Mouse (Mus musculus): ENCODE results near the gene Rap1gap.

Gene Rap1gap

GRCm38 (mm10) chr4:137687234-137687825 is 22.8 kb downstream of the Rap1gap start:
- DNase-seq (ENCODE audit: extremely low spot score, low spot score) = no peak

- DNase-seq (ENCODE audit: extremely low spot score, low spot score) = no peak
Measured at GRCm38 (mm10) chr4:137692107-137692902, 27.8 kb downstream of the Rap1gap start.

- DNase-seq (ENCODE audit: extremely low spot score, low spot score) = no peak
Measured at GRCm38 (mm10) chr4:137695300-137695699, 30.8 kb downstream of the Rap1gap start.

GRCm38 (mm10) chr4:137695900-137696299 is 31.4 kb downstream of the Rap1gap start:
- DNase-seq (ENCODE audit: extremely low spot score, low spot score) = no peak

DNA sequence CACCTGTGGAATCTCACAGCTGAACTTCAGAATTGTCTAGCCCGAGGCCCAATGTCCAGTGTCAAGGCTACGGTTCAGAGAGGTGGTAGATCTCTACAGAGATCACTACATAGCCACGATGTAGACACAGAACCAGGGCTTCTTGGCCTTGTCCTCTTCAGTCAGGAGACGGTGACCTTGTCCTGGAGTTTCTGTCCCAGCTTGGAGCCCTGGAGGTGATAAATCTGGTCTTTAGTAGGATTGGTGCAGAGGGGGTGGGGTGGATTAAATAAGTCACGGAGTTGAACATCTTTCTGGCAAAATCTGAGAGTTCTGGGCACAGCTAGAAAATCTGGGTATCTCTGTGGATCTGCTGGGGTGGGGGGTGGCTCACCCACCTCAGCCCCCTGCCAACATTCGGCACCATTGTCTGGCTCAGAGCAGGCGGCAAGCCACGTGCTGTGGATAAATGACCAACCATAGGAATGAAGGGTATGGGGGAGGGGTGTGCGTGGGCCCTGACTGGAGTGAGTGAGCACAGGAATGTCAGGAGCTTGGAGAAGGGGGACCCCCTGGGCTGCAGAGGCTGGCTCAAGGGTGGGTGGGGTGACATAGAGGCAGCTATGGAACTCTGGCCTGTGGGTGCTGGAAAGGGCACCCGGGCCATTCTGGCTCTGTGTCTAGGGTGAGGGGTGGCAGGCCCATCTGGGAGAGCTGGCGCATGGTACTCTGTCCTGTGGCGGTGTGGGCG is 32.8 kb downstream of the Rap1gap start:
- no peak for DNase-seq (ENCODE audit: extremely low spot score, low spot score)

DNA sequence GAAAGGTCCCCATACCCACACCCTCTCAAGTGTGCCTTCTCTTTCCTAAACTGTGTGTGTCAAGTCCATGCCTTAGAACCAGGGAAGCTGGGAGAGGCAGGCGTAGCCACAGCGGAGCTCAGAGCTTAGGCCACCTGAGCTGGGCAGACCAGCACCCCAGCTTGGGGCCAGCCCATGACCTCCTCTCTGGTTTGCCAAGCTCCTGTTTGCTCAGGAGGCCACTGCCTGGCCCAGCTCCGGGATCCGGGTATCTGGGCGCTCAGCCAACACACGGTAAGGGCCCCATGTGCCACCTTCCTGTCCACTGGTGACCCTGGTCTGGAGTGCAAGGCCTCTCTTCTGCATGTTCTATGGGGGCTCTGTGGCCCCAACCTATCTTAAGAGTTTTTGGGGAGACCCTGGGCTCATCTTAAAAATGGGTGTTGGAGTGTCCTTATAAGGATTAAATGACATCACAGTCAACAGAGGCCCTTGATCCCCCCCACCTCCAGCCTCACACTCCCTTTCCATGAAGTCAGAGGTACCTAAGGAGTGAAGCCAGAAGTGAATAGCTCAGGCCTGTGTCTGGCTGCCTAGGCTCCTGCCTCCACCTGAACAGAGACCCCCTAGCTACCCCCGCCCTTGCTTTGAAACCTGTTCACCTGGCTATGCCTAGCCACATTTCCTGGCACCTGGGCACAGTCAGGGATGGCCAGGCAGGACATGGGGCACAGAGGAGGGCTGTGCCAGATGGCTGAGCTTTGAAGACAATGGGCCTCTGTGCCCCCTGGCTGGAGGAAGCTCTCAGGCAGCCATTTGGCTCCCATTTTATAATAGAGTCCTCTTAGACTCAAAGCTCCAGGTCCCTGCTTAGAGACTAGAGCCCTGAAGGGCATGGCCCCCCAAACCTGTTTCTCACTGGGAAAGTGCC is 33.8 kb downstream of the Rap1gap start:
- DNase-seq (ENCODE audit: extremely low spot score, low spot score) = no peak

GRCm38 (mm10) chr4:137699264-137700211 is 35.0 kb downstream of the Rap1gap start:
- no peak for DNase-seq (ENCODE audit: extremely low spot score, low spot score)

GRCm38 (mm10) chr4:137700960-137701359 is 36.4 kb downstream of the Rap1gap start:
- DNase-seq (ENCODE audit: extremely low spot score, low spot score) = no peak

- DNase-seq (ENCODE audit: extremely low spot score, low spot score) = no peak
Measured at GRCm38 (mm10) chr4:137703077-137703476, 38.6 kb downstream of the Rap1gap start.

- no peak for DNase-seq (ENCODE audit: extremely low spot score, low spot score)
Measured at GRCm38 (mm10) chr4:137704561-137704960, 40.0 kb downstream of the Rap1gap start.

GRCm38 (mm10) chr4:137705379-137705778 is 40.9 kb downstream of the Rap1gap start:
- DNase-seq (ENCODE audit: extremely low spot score, low spot score) = no peak

GRCm38 (mm10) chr4:137706510-137706909 is 42.0 kb downstream of the Rap1gap start:
- no peak for DNase-seq (ENCODE audit: extremely low spot score, low spot score)

DNA sequence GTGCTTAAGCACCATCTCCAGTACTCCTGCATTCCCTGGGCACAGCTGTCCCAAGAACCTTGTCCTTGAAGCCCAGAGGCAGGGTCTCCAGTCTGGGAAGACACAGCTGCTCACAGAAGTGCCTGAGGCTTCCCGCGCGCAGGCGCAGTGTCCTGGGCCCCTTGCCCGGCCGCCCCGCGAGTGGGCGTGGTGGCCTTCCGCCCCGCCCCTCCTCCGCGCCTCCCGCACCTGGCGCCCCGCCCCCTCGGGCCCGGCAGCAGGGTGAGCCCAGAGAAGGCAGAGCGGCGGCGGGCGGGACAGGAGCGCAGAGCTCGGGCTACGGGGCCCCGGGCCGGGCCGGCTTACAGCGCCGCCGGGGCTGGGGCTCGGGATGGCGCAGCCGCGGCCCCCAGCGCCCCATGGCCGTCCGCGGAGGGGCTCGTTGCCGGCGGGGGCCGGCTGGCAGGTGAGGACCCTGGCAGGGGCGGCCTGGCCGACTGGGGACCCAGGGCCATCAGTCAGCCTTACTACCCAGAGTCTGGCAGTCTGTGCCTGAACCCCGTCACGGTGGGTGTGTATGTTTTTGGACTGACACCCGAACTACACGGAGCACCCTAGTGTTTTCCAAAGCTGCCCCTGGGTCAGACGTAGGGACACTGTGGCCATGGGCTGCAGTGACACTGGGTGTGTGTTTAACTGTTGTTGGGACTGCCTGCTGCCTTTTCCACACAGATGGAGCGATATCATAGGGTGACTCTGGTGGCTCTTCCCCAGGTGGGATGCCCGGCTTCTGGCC is 42.9 kb downstream of the Rap1gap start:
- DNase-seq (ENCODE audit: extremely low spot score, low spot score) = peak; percentile 93

DNA sequence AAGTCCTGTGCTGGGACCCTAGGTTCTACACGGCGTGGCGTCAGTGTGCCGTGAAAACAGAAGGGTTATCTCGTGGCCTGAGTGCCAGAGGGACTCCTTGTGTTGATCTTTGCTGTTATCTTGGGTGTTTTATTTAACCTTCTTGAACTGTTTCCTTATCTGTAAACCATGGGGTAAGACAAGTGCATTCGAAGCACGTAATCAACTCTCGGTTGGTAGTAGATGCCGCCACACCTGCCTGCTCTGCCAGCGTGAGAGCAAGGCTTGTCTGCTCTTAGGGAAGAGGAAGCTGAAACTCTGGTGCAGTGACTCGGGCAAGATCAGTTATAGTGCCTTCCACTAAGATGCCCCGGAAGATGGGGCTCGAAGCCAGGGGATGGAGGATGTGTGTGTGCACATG is 48.4 kb downstream of the Rap1gap start:
- no peak for DNase-seq (ENCODE audit: extremely low spot score, low spot score)

- DNase-seq (ENCODE audit: extremely low spot score, low spot score) = no peak
Measured at GRCm38 (mm10) chr4:137714020-137714624, 49.6 kb downstream of the Rap1gap start.

GRCm38 (mm10) chr4:137717005-137717404 is 52.5 kb downstream of the Rap1gap start:
- no peak for DNase-seq (ENCODE audit: extremely low spot score, low spot score)

DNA sequence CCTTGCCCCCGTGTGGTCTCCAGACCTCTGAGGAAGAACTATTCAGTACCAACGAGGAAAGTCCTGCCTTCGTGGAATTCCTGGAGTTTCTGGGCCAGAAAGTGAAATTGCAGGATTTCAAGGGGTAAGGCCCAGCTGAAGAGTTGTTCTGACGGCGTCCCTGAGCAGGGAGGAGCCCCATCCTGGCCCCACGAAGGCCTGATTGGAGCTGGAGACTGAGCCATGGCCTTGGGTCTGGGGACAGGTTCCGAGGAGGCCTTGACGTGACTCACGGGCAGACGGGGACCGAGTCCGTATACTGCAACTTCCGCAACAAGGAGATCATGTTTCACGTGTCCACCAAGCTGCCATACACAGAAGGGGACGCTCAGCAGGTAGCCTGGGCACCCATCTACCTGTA is 53.1 kb downstream of the Rap1gap start:
- no peak for DNase-seq (ENCODE audit: extremely low spot score, low spot score)

GRCm38 (mm10) chr4:137719378-137720077 is 55.0 kb downstream of the Rap1gap start:
- peak; percentile 34 for DNase-seq (ENCODE audit: extremely low spot score, low spot score)

All from neural tube, embryonic 10.5 days (tissue).